Mouse (Mus musculus): ENCODE data around the gene St8sia2.

GRCm38 (mm10) chr7:73941640-73942039, 71.8 kb downstream of the St8sia2 start:
- TF ChIP-seq CTCF (IDR thresholded peaks at IDR 0.05; ENCODE audit: extremely low read depth, insufficient read depth, insufficient read length, insufficient replicate concordance) = no peak
- TF ChIP-seq POLR2A (IDR thresholded peaks at IDR 0.05; ENCODE audit: low read depth, low read length) = no peak

Data from spleen, adult 2 months (tissue).